Mouse (Mus musculus) erythroblast, adult 5-6 weeks (primary cell): ENCODE data around the gene Mob3b. TPM values are rescaled to one million over a fixed set of nuclear protein-coding genes. Genes with fewer than 3 reads are reported as not detected.

ENCODE experiments used
- ATAC-seq: replicated peaks from 2 replicates; pipeline ENCODE4 v1.8.0; 2016; ENCODE audit warnings: moderate number of reproducible peaks, mild to moderate bottlenecking, moderate TSS enrichment, inconsistent platforms; ENCODE audit not compliant: poor library complexity, low FRiP score, severe bottlenecking
- total RNA-seq, 2 experiments: library from RNA; stranded (forward) in 1 of 2; stranded (reverse) in 1 of 2; fragments of 150-400 nt in 1 of 2; fragments of 200-764, 138-1000 nt in 1 of 2; gene quantifications; 2 replicates each; pipeline versions ENCODE4 v1.2.3 to v1.2.4; 2015 to 2017; ENCODE audit warnings: low replicate concordance in 2 of 2

The Mob3b gene
- 0.19 and 1.3 TPM in 2 replicates for total RNA-seq (2015; ENCODE audit: low replicate concordance)
- 0.98 and 1.2 TPM in 2 replicates for total RNA-seq (2017; ENCODE audit: low replicate concordance)

DNA sequence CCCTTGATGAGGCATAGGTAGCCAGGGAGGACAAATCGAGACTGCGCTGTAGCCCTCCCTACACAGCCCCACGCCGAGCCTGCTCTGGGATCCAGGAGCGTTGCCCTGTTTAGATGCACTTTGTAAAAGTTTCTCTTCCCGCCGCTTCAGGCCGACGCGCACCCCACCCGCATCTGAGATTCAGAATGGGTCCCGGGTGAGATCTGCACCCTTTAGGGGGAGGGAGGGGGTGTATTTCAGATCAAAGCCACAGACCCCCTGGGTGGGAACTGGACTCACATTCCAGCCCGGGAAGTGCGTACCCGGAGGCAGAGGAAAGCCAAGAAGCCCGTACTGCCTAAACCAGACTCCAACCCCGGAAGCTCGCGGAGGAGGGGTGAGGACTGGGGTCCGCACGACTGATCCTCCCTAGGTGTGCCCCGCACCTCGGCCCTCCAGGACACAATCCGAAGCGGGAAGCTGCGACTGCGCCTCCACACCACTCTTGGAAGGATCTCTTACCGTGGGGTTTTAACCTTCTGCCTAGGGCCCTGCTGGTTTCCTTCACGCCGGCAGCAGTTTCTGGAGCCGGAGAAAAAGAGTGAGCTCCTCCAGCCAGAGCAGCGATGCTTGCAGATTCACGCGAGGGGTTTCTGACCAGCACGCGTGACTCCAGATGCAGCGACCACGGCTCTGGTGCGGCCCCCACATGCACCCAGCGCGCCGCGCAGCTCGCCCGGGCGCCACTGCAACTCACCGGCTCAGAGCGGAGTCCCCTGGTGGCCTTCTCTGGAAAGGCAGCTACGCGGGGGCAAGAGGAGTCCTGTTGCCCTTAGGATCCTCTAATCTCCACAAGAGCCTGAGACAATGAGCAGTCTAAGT lies at the start of gene Mob3b:
Gene Mob3b (minus strand): TSS at position 734 of the 861 bp plus-strand sequence.
- peak; percentile 86 for ATAC-seq

DNA sequence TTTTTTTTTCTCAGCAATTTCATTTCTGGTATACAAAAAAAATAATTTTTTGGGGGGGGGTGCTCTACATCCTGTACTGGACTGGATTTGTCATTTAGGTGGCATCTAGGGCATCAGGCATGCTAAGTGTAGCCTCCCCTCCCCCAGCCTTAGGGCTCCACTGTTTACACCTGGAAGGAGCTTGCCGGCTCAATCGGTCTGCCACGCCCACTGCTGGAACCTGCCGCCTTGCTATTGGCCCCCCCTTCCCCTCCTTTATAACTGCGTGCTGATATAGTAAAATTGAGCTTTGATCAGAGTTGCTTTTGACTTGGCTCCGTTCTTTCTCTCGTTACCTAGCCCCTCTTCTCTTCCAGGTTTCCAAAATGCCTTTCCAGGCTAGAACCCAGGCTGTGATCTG lies 47.4 kb upstream of the Mob3b start:
- no peak for ATAC-seq

DNA sequence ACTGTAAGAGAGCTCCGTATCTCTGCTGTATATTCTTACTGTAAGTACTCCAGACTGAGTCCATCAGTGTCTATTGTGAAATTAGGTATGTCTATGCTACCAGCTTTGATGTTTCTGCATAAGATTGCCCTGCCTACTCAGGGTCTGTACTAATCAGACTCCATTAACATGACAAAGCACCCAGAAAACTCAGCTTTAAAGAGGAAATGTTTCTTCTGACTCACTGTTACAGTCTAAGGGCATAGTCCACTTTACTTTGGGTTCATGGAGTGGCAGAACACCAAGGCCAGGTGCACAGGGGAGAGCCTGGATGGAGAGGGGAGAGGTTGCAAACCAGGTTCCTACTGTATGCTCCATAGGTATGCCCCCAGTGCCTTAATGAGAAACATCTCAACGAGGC lies 46.4 kb upstream of the Mob3b start:
- no peak for ATAC-seq

DNA sequence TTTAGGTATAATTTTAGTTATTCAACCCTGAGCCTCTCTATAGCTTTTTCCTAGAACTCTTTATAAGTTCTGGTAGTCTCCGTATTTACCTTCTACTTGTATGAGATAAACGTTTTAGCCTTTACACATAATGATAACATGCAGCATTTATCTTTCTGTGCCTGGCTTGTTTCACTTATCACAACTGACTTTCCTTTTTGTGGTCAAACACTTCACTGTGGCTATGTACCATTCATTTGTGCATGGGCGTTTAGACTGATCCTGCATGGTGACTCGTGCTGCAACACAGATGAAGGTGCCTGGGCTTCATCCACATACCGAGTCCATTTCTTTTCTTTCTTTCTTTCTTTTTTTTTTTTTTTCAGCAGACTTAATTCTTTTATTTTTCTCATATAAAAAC lies 44.4 kb upstream of the Mob3b start:
- no peak for ATAC-seq

DNA sequence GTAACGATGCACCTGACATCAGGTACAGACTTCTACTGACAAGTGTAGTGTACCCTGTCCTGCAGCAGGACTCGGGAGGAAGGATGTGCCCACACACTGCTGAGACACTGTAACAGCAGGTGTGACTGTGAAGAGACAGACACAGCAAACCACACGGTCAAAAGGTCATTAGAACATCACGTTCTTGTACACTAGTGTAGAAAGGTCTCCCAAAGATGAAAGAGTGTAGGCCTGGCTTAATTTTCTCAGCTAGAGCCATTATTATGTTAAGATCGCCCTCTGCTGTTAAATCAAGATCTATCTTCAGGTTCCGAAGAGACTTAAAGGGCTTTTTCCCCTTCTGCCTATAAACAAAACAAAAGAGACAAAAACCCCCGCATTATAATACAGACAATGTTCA lies 35.4 kb upstream of the Mob3b start:
- no peak for ATAC-seq

DNA sequence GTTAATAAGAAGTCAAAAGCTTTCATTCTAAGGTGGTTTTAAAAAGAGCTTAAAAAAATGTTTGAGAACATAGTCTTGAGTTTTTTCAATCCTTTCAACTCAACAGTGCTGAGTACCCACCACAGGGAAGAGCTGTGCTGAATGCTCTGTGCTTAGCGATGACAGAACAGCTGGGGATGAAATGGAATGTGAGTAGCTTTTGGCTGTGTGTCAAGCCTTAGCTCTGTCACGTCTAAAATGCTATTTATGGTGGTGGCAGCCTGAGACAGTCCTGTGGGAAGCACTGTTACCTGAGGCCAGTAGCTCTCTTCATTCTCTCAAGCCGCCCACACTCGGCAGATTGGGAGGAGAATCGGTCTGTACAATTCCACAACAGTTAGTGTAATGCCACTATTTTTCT lies 32.5 kb upstream of the Mob3b start:
- ATAC-seq, result no peak

DNA sequence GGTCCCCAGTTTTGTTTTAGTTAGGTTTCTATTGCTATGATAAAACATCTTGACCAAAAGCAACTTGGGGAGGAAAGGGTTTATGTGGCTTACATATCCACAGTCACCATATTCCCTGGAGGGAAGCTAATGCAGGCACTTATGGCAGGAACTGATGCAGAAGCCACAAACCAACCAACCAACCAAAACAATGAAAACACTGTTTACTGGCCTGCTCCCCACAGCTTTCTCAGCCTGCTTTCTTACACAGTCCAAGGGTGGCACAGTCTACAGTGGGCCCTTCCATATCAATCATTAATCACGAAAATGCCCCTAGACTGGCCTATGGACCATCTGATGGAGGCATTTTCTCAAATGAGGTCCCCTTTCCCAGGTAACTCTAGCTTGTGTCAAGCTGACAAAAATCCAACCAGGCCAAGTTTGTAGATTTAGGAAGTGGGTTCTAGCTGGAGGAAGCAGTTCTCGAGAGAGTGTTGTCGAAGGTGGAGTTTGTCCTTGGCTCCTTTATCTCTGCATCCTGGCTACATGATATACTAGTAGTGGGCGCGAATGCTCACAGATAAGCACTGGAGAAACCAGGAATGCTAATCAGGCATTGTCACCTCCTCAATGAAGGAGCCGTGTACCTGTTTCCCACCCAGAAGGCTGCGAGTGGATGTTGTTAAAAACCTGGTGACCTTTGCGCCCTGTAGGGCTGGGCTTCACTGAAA lies 30.5 kb upstream of the Mob3b start:
- ATAC-seq, result no peak

DNA sequence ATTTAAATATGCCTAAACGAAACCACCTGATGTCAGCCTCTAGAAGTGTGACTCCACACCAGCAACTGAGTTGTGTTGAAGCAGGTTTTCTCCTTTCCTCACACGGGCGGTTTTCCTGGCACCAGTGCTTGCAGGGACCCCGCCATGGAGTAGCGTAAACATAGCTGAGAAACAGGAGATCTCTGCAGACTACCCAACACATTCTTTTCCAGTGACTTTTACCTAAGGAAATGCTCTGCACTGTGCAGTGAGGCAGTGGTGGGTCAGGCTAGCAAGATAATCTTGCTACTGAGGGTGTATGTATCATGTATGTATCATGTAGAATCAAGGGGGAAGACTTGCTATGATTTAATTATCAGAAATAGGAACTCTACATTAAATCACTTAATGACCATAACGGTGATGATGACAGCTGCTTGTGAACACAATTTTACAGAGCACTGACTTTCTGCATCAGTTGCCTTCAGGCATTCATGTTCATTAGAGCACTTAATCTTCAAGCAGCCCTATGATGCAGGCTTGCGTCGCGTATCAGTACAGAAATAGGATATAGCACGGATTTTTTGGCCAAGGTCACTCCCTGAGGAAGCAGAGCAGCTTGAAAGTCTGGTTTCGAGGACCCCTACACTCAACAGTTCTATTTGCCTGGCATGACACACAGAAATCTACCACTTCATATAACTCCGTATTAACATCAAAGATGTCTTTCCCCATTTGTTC lies 20.8 kb upstream of the Mob3b start:
- ATAC-seq, result no peak

DNA sequence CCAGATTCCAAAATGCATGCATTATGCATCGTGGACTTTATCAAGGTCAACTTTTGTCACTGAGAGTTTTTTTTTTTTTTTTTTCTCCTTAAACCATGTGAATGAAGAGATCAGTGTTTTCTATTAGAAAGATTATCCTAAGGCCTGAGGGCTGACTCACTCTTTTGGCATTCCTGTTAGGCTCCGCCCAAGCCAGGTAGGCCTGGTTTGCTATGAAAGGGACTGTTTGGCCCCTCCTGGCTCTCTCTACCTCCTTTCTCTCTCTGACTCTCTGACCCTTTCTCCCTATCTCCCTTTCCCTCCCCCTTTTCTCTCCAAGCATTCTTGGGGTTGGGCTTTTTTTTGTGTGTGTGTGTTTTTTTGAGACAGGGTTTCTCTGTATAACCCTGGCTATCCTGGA lies 18.3 kb upstream of the Mob3b start:
- ATAC-seq, result no peak

DNA sequence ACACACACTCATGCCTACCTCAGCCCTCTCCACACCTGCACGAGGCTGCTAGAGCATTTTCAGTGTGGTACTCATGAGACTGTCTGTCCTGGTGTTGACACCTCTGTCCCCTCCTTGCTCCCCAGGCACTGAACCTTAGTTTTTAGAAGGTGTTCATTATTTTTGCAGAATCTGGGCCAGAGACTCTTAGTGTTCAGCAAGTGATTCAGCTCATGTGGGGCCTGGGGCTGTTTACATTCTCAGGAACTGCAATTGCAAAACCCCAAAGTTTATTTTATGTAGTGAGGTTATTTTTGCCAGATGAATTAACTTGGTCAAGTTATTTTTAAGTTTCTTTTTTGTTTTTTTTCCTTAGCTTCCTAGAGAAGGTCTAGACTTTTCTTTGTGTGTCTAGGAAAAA lies 16.3 kb upstream of the Mob3b start:
- ATAC-seq, result no peak

DNA sequence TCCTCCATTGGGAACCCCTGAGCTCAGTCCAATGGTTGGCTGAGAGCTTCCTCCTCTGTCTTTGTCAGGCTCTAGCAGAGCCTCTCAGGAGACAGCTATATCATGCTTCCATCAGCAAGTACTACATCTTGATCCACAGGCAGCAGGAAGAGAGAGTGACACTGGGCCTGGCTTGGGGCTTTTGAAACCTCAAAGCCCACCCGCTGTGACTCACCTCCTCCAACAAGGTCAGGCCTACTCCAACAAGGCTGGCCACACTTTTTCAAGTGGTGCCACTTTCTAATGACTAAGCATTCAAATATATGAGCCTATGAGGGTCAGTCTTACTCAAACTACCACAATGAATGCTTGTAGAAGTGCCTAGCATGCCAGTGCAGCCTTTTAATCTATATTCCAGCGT lies 15.2 kb upstream of the Mob3b start:
- no peak for ATAC-seq

DNA sequence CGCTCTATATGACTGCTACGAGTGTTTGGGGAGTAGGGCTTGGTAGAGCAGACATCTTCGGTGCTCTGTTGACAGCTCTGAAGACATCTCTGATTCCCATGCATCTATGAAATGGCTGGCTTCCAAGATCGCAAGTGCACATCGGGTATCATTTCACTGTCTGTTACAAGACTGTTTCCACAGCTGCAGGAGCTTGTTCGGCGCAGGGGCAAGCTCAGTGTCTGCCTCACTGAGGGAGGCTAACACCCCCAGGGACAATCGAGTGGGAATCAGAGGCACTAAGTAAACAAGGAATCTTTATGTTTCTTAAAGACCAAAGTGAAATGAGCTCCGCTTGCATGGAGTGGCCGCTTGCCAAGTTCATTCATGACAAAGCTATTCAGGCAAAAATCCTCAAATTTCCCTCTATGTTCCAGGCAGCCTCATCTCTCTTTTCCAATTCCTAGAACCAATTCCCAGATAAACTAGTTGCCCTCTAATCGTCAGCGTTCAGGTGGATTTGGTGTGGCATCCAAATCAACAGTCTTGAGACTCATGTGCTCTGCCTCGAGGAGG lies 12.4 kb upstream of the Mob3b start:
- no peak for ATAC-seq

DNA sequence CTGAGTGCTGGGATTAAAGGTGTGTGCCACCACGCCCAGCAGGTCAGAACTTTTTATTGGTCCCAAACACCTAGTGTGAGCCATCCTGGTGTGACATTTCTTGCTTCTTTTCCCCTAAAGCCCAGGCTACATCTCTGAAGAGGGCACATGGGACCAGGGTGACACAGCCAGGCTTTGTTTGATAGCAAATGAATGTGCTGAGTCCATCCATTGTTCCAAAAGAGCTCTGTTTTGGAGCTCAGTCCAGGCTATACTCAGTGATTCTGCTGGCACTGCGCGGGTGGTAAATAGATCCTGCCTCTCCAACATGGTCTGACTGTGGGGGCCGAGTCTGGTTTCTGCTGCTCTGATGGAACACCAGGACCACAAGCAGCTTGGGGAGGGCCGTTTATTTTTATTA lies 10.6 kb upstream of the Mob3b start:
- ATAC-seq, result no peak

DNA sequence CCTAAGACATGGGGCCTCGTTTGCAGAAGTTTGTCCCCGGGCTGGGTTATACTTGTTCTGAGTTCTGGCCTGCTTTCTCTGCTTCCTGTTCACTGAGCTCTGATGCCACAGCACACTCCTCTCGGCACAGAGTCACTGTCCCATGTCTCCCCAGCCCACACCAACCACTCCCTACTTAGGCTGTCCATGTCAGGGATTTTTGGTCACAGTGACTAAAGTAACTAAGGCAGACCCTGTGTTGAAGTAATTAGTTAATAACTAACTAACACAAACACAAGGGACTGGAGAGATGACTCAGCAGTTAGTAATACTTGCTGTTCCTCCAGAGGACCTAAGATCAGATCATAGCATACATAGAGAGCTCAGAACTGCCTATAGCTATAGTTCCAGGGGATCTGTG lies 8.7 kb upstream of the Mob3b start:
- no peak for ATAC-seq

DNA sequence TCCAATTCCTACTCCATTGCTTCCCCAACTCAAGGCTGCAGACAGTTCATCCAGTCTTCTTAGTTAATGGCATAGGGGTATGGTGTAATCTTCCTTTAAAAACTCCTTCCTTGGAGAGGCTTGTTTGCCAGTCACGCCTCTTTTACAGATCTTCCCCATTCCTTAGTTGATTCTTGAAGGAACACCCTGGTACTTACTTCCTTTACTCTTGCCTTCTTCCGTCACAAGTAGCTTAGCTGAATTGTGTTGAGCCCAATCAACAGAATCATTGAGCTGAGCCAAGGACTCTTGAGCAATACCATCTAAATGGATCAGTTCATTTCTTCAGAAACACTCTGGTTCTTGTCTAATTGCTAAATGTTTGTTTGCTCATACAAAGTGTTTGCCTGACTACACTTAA lies 8.0 kb upstream of the Mob3b start:
- no peak for ATAC-seq

DNA sequence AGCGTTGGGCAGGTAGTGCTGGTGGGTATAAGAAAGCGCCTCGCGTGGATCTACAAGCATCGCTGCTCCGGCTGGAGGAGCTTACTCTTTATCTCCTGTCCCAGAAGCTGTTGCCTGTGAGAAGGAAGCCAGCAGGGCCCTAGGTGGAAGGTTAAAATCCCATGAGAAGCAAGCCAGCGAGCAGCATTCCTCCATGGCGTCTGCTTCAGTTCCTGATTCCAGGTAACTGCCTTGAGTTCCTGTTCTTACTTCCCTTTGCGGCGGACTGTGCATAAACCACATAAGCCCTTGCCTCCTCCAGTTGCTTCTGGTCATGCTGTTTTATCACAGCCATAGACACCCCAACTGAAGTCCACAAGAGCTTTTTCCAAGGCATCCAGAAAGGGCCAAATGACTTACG lies 531 bp upstream of the Mob3b start:
- ATAC-seq, result no peak

DNA sequence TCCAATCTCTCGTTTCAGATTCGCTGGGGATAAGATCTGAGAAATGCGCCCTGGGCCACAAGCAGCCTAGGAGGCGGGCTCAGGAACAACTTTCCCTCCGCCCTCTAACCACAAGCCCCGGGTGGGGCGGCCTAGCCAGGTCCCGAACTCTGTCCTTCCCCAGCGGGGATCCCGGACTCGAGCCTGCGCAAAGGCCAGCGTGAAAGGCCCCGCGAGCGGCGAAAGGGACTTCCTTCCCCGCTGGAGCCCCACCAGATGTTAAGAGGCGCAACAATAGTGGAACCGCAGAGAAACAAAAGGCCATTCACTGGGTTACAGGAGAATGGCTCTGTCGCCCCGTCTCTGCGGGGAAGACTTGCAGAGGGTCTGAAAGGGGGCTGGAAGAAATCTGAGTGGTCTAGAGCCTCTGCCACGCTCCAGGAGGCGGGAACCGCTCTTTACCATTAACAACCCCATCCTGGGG lies 1.1 kb downstream of the Mob3b start:
- ATAC-seq, result peak; percentile 53; the same call in 1 of the 2 replicates

DNA sequence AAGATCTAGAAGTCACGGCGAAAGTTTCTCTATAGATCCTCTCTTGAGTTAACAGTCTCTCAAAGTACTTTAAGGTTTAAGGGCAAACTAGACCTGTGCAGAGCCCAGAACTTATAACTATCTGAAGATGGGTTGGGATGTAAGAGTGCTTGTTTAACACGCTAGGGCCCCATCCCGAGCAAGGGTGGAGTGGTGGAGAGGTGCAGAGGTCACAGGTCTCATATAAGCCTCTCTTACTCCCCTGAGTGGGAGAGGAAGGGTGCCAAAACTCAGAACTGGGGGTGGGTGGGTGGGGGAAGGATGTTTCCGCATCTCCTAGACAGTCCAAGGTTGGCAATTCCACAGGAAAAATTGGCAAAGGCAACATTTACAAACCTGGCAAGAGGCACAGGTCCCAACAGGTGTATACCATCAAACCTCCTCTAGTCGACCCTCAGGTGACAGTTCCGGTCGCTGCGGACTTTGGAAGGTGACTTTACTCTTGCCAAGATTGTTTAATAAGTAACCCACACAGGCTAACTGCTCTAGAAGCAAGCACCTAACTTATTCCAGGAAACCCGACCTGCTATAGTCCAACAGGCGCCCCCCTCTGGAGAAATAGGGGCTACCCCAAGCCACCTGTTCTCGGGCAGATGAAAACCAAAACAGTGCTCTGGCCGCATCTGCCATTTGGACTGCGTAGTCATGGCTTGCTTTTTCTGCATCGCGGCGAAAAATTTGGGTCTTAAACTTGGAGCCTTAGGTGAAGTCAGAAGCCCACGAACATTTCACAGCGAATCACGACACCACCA lies 2.0 kb downstream of the Mob3b start:
- ATAC-seq, result no peak

DNA sequence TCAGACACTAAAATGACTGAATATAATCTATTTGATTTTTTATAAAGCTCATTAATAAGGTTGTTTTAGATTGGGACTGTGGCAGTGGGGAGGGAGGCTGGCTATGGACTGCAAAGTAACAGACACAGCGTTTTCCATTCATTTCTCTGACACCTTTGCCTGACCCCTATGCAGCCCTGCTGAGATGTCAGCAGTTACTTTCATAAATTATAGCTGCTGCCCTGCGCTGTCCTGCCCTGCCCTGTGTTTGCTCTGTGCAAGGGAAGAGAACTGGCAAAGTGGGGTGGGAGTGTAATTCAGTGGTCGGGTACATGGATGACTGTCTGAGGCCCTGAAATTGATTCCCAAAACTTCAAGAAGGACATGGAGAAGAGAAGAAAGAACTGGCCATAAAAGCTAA lies 3.2 kb downstream of the Mob3b start:
- no peak for ATAC-seq
